Mouse (Mus musculus): ENCODE measurements around the gene Pde2a.

GRCm38 (mm10) chr7:101444211-101444610 lies 22.7 kb downstream of the Pde2a start:
- TF ChIP-seq TCF12 (IDR thresholded peaks at IDR 0.05; ENCODE audit: insufficient read depth, poor library complexity, severe bottlenecking) (no peak), USF1 (IDR thresholded peaks at IDR 0.05; ENCODE audit: low read depth) (no peak), MAX (IDR thresholded peaks at IDR 0.05; ENCODE audit: low read depth) (no peak), POLR2A (IDR thresholded peaks at IDR 0.05; ENCODE audit: insufficient read length, low read depth) (no peak), MYOD1 (IDR thresholded peaks at IDR 0.05; ENCODE audit: control insufficient read depth in 1 of 3, insufficient read length in 2 of 3, low read depth in 2 of 3) (no peak), CEBPB (IDR thresholded peaks at IDR 0.05; ENCODE audit: insufficient read depth, poor library complexity, severe bottlenecking) (no peak), MYOG (IDR thresholded peaks at IDR 0.05; ENCODE audit: control insufficient read depth in 1 of 3, insufficient read depth in 1 of 3, insufficient read length in 2 of 3, low read depth in 2 of 3) (no peak), POLR2AphosphoS2 (IDR thresholded peaks at IDR 0.05; ENCODE audit: insufficient read length, low read depth) (no peak)

Data from myocyte (in vitro differentiated cells).